Mouse (Mus musculus) urinary bladder, postnatal 4 days (tissue): ENCODE measurements around the gene Sdhaf4.

Experiments used
- DNase-seq, 2 experiments: peaks; one replicate each; pipeline ENCODE4 v3.0.0; 2021 to 2022; ENCODE audit warnings: low spot score in 2 of 2

The Sdhaf4 gene

DNA sequence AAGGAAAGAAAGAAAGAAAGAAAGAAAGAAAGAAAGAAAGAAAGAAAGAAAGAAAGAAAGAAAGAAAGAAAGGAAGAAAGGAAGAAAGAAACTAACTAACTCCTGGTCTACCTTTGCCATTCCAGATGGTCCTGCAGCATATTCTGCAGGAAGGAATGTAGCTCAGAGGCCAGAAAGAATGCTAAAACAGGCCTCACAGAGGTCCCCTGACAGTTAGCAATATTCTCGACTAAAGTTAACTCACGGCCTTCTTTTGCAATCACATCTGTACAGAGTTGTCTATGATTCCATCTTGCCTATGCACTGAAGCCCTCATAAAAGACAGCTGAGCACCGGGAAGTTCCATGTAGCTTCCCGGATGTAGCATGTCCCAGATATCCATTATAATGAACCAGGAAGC is 49.9 kb downstream of the Sdhaf4 start:
- DNase-seq = no peak

DNA sequence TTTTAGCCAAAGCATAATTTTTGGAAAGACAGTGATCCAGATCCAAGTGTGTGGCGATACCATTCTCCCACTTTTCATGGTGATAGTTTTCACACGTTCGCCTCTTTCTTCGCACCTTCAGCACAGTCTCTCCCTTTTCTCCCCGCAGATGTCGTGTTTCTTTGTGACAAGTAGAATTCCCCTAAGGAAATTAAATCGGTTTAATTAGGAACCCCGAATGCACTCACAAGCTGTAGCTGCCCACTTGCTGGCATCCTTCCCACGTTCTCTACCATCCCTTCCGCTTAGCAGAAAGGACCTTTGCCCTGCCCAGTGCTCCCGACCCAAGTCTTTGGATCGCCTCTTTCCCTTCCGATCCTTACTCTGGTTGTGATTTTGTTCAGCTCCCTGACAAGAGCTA is 51.5 kb downstream of the Sdhaf4 start:
- no peak for DNase-seq

DNA sequence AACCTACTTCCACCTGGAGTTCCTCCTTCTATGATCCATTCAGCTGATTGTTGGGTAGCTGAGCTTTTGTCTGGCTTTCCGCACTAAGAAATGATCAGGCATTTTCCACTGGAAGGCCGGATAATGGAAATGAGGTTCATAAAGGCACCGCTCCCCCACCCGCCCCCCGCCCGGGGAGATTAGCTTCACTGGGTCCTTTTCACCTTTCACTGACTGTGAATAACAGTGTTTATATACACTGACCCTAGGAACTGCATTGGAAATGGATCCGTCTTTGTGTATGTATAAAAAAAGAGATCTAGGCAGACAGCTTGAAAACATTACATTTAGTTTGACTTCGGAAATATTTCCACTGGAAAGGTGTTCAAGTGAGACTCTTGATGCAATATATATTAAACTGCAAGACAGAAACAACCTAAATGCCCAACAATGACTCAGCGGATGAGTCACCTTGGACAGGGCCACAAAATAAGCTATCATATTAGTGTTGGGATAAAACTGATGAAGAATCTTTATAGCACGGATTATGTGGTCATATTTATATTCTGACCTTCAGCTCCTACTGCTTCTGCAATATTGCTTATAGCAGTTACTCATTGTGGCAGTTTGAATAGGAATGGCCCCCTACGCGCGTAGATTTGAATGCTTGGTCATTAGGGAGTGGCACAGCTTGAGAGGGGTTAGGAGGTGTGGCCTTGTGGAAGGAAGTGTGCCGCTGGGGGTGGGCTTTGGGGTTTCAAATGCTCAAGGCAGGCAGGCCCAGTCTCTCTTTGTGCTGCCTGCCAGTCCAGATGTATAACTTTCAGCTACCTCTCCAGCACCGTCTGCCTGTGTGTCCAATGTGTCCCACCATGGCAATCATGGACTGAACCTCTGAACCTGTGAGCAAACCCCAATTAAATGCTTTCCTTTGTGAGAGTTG is 56.4 kb downstream of the Sdhaf4 start:
- no peak for DNase-seq

DNA sequence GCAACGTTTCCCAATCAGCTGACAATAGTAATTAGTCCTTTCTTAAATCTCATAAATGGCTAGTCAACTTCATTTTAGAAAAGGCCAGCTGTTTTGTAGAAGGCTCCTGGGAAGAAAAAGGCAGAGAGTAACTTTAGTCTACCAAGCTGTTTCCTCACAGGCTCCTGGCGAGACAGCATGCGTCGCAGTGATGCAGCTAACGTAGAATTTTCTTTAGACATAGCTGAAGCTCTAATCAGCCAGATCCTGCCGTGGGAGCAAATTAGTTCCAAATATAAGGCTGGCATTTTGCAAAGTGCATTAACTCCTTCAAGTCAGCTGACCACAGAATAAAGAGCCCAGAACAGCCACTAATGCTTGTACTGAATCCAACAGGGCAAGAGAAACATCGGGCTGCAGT is 57.2 kb downstream of the Sdhaf4 start:
- DNase-seq = no peak
